21 mouse cellular contexts compared by ENCODE assay signal in the genomic region with DNA sequence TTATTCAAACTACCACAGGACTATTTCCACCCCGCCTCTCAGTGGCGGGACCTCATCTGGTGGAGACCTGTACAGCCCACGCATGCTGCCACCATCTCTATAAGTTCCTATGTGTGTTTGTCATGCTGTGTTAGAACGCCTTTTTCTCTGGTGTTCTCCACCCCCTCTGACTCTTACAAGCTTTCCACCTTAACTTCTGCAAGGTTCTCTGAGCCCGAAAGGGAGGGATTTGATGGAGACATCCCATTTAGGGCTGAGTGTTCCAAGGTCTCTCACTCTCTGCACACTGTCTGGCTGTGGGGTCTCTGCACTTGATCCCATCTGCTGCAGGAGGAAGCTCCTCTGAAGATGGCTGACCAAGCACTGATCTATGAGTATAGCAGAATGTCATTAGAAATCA. TPM values are rescaled to one million over a fixed set of nuclear protein-coding genes. Genes with fewer than 3 reads are reported as not detected.
DNase-seq lines count a peak whose midpoint lies in the region; ATAC-seq lines count a peak whose summit lies in the region.
"Had no signal": no experiment of that assay in that cellular context is flagged by ENCODE, and none has a peak within 500 bp of the region (broad histone marks: within the 10 kb centered on the region; RNA-seq: fewer than 3 reads in every experiment).

No protein-coding gene starts in this region.

- no peaks in the 10 kb centered on the region for H3K4me1 ChIP-seq in midbrain, embryonic 11.5 days (ENCODE audit: control insufficient read depth, insufficient read depth, low read length)
- no peaks in the 10 kb centered on the region for H3K4me1 ChIP-seq in midbrain, embryonic 14.5 days (ENCODE audit: control insufficient read depth, insufficient read depth, low read length)

- no peak overlapping the region for H3K27ac ChIP-seq in midbrain, embryonic 11.5 days (ENCODE audit: low read depth, low read length)
- no peak overlapping the region for H3K27ac ChIP-seq in midbrain, embryonic 14.5 days (replicated peaks; ENCODE audit: low read depth, low read length)

- no peak overlapping the region for H3K9ac ChIP-seq in midbrain, embryonic 11.5 days (ENCODE audit: low read length)
- H3K9ac ChIP-seq in midbrain, embryonic 14.5 days (replicated peaks; ENCODE audit: low read length), result no peak overlapping the region

- WGBS in midbrain, embryonic 11.5 days, result 92% methylated on average over 5 of the region's 5 CpGs
- WGBS in midbrain, embryonic 14.5 days, result 94% methylated on average over 5 of the region's 5 CpGs

- intact Hi-C loops in heart, postnatal 10 days (cut with DNase I), result loop anchor here (10.0 kb wide), 1 partner anchor 119 kb away; no protein-coding TSS in a partner anchor

- no peak overlapping the region for H3K4me2 ChIP-seq in midbrain, embryonic 11.5 days
- no peak overlapping the region for H3K4me2 ChIP-seq in midbrain, embryonic 14.5 days (ENCODE audit: low read length)

- H3K27me3 ChIP-seq in midbrain, embryonic 11.5 days (ENCODE audit: control insufficient read depth, insufficient read depth, low read length), result no peaks in the 10 kb centered on the region
- no peaks in the 10 kb centered on the region for H3K27me3 ChIP-seq in midbrain, embryonic 14.5 days (ENCODE audit: control insufficient read depth, insufficient read depth, low read length)
- H3K27me3 ChIP-seq: CH12.LX, Patski had no signal

- H3K9me3 ChIP-seq in midbrain, embryonic 11.5 days (ENCODE audit: control insufficient read depth, low read length), result no peaks in the 10 kb centered on the region
- no peaks in the 10 kb centered on the region for H3K9me3 ChIP-seq in midbrain, embryonic 14.5 days (ENCODE audit: control insufficient read depth, low read length)
- H3K9me3 ChIP-seq: G1E had no signal

- no peak overlapping the region for H3K4me3 ChIP-seq in midbrain, embryonic 11.5 days (ENCODE audit: low read depth, low read length)
- no peak overlapping the region for H3K4me3 ChIP-seq in midbrain, embryonic 14.5 days (replicated peaks; ENCODE audit: low read depth, low read length)

- peak; percentile 80 for DNase-seq in heart, adult 11 months
- no peak for DNase-seq in heart, postnatal 10 days
- peak; percentile 56 for DNase-seq in midbrain, embryonic 11.5 days (ENCODE audit: low spot score, missing footprints)
- DNase-seq in midbrain, embryonic 14.5 days, result no peak
- peak; percentile 2 for DNase-seq in testis, postnatal 14 days (ENCODE audit: low spot score)
- no peak for DNase-seq in testis, postnatal 10 days (ENCODE audit: low spot score)
- DNase-seq: adrenal gland, adult 2 months; adrenal gland, adult 8-10 months; adrenal gland, postnatal 10 days; adrenal gland, postnatal 14 days; adrenal gland, postnatal 25 days; adrenal gland, postnatal 36 days; B cell, adult 2 months; cerebellum, adult 11 months; cerebellum, adult 11-12 months; cerebellum, adult 18-20 months had no signal

- no peaks in the 10 kb centered on the region for H3K36me3 ChIP-seq in midbrain, embryonic 11.5 days (ENCODE audit: control insufficient read depth, insufficient read depth, low read length)
- no peaks in the 10 kb centered on the region for H3K36me3 ChIP-seq in midbrain, embryonic 14.5 days (ENCODE audit: control insufficient read depth, insufficient read depth, low read length)
- H3K36me3 ChIP-seq: G1E had no signal

- no peak for ATAC-seq in midbrain, embryonic 11.5 days (ENCODE audit: low FRiP score)
- no peak for ATAC-seq in midbrain, embryonic 14.5 days (ENCODE audit: low FRiP score, low TSS enrichment)
- ATAC-seq: activated CD4-positive, CD25-positive, alpha-beta regulatory T cell, adult 4 months; CD4-positive, CD25-positive, alpha-beta regulatory T cell, adult 4 months; Patski had no signal

RNA-seq across cellular contexts. Expression of gene Aptx, which starts 29.5 kb away (rescaled TPM):
- 10 to 100 TPM; 18.0 to 18.1 TPM for total RNA-seq in heart, postnatal 10 days (2021)
- polyA plus RNA-seq in midbrain, embryonic 11.5 days (2014; fragmentation: Nextera tagmentation; extraction: Ambion mirVana), result 44.6 and 45.8 TPM in 2 replicates
- 43.5 and 44.8 TPM in 2 replicates for polyA plus RNA-seq in midbrain, embryonic 14.5 days (2014; fragmentation: Nextera tagmentation; extraction: Ambion mirVana)

RNA-seq across cellular contexts. Expression of gene Dnaja1, which starts 48.4 kb away (rescaled TPM):
- 100 to 1,000 TPM in 1 of 2 experiments, 10 to 100 TPM in 1; 95.0 to 120 TPM for total RNA-seq in heart, postnatal 10 days (2021)
- 710 and 762 TPM in 2 replicates for polyA plus RNA-seq in midbrain, embryonic 11.5 days (2014; fragmentation: Nextera tagmentation; extraction: Ambion mirVana)
- 669 and 677 TPM in 2 replicates for polyA plus RNA-seq in midbrain, embryonic 14.5 days (2014; fragmentation: Nextera tagmentation; extraction: Ambion mirVana)

Comparison
In these comparisons a context has a peak if more than half of its experiments do, and no peak if none do; other contexts are left out.
1. DNase-seq: peak in heart, adult 11 months (single experiment), midbrain, embryonic 11.5 days (single experiment) and testis, postnatal 14 days (single experiment); none in heart, postnatal 10 days (0 of 2), midbrain, embryonic 14.5 days (single experiment) and testis, postnatal 10 days (single experiment).